Mouse (Mus musculus) left cerebral cortex, postnatal 14 days (tissue): ENCODE results near the gene Oosp1. TPM values are rescaled to one million over a fixed set of nuclear protein-coding genes. Genes with fewer than 3 reads are reported as not detected.

Source experiments
- DNase-seq, 2 experiments: peaks; one replicate each; pipeline ENCODE4 v3.0.0; 2021 to 2022; ENCODE audit warnings: low spot score in 2 of 2, mixed read lengths in 1 of 2
- intact Hi-C: fragments of 180-260 bp; cut with DNase I; formaldehyde crosslinking; loops from one replicate; pipeline ENCODE4 v1.15.1; 2025
- long read RNA-seq, 2 experiments: library from polyadenylated mRNA; stranded (forward); transcript quantifications; one replicate each; pipeline ENCODE4 v2.0.0; 2021
- total RNA-seq, 2 experiments: library from RNA; stranded (reverse); gene quantifications; 2 replicates each; pipeline ENCODE4 v1.2.3; 2021

Oosp1 gene
- not detected for total RNA-seq
- long read RNA-seq, experiment 1: 0 reads
- long read RNA-seq, experiment 2: 0 reads

GRCm38 (mm10) chr19:11690839-11691238, at the start of gene Oosp1:
Gene Oosp1, minus strand, starts transcription at chr19:11691150.
- intact Hi-C loops: no loop called here
- no peak for DNase-seq

DNA sequence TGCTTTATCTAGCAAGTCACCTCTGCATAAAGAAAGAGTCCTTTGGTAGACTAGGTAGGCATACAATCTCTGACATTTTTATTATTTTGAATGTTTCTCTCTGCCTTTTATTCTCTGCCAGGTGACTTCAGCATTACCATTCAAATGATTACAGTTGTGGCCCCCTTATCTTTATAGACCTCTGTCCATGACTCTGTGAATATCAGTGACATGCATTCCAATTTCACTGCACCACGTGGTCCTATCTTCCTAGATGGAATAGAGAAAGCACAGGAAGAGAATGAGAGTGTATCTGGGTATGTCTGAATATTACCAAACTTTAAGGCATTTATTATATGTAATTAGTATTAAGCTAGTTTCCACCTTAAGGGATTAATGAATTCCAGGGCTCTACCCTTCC, 45.5 kb upstream of the Oosp1 start:
- no peak for DNase-seq
- intact Hi-C loops: no loop called here

- no peak for DNase-seq
- intact Hi-C loops: no loop called here
These were observed 39.3 kb upstream of the Oosp1 start for GRCm38 (mm10) chr19:11730278-11730677.

GRCm38 (mm10) chr19:11727304-11727703, 36.4 kb upstream of the Oosp1 start:
- DNase-seq: no peak
- intact Hi-C loops: no loop called here

- intact Hi-C loops: no loop called here
These were observed 35.0 kb upstream of the Oosp1 start for GRCm38 (mm10) chr19:11725915-11726314.

GRCm38 (mm10) chr19:11724275-11724674, 33.3 kb upstream of the Oosp1 start:
- no peak for DNase-seq
- intact Hi-C loops: no loop called here

More at GRCm38 (mm10) chr19:11725915-11726314, 35.0 kb upstream of the Oosp1 start:
- no peak for DNase-seq

DNA sequence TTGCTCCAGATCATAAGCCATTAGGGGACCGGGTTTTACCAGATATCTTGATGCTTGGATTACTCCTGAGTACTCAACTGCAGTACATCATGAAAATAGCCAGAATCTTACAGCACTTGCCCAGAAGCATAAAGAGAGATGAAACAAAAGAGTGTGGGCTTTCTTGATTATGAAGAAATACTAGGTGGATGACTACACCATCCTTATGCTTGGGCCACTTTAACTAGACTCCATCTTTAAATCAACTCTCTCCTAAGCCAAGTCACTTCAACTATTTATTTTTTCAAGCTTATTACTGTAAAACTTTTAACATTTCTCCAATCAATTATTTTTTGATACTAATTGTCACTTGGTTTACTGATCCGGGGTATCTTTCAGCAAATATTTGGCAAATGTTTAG, 32.9 kb upstream of the Oosp1 start:
- DNase-seq: no peak
- intact Hi-C loops: no loop called here

- no peak for DNase-seq
- intact Hi-C loops: no loop called here
These were observed 29.1 kb upstream of the Oosp1 start for GRCm38 (mm10) chr19:11720071-11720470.

- no peak for DNase-seq
- intact Hi-C loops: no loop called here
These were observed 21.5 kb upstream of the Oosp1 start for GRCm38 (mm10) chr19:11712451-11712850.

- no peak for DNase-seq
- intact Hi-C loops: no loop called here
These were observed 7.4 kb upstream of the Oosp1 start for GRCm38 (mm10) chr19:11698342-11698741.

- intact Hi-C loops: no loop called here
These were observed 5.8 kb upstream of the Oosp1 start, which contains the start of gene Oosp3 for GRCm38 (mm10) chr19:11696755-11697154. Gene Oosp3, plus strand, starts transcription at chr19:11697055.

DNA sequence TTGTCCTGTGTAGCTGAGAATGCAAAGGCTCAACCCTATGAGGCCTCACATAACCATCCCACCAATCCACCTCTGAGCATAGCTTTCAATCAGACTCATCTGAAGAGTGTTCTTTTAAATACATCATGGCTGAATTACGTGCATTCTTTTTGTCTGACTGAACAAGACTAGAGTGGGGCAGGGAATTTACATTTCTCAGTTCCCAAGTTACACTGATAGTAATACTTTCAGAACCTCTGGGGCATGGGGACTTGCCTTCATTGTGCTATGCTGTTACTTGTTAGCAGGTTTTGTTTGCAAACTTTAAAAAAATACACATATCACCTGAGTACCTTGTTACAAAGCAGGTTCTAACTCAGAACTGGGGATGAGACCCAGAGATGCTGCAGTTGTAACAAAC, 504 bp upstream of the Oosp1 start:
- no peak for DNase-seq
- intact Hi-C loops: no loop called here

More at GRCm38 (mm10) chr19:11696755-11697154, 5.8 kb upstream of the Oosp1 start, which contains the start of gene Oosp3:
- DNase-seq: no peak

DNA sequence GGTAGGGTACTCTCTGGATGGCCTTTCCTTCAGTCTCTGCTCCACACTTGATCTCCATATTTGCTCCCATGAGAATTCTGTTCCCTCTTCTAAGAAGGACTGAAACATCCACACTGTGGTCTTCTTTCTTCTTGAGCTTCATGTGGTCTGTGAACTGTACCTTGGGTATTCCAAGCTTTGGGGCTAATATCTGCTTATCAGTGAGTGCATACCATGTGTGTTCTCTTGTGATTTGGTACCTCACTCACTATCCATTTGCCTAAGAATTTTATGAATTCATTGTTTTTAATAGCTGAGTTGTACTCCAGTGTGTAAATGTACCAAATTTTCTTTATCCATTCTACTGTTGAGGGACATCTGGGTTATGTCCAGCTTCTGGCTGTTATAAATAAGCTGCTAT, 29.4 kb downstream of the Oosp1 start:
- intact Hi-C loops: no loop called here

GRCm38 (mm10) chr19:11660459-11660858, 30.5 kb downstream of the Oosp1 start, which contains the start of gene Oosp2:
Gene Oosp2, minus strand, starts transcription at chr19:11660559.
- intact Hi-C loops: no loop called here
- no peak for DNase-seq

More for the DNA sequence above, 29.4 kb downstream of the Oosp1 start:
- DNase-seq: no peak

DNA sequence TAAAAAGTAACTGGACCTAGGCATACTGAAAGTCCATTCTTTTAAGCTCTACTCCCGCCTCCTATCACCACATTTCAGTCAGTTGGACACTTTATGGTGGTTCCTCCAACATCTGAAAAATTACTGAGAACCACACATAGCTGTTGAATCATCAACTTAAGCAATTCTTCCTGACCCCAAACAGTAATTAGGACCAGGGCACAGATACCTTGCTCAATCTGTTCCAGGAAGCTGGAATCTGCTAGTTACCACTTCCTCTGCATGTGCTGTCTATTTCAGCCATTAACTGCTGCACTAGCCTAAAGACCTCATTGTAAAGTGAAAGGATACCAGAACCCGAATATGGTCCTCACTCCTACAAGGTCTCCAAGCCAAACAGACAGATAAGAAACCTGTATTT, 31.8 kb downstream of the Oosp1 start:
- intact Hi-C loops: no loop called here
- DNase-seq: no peak

DNA sequence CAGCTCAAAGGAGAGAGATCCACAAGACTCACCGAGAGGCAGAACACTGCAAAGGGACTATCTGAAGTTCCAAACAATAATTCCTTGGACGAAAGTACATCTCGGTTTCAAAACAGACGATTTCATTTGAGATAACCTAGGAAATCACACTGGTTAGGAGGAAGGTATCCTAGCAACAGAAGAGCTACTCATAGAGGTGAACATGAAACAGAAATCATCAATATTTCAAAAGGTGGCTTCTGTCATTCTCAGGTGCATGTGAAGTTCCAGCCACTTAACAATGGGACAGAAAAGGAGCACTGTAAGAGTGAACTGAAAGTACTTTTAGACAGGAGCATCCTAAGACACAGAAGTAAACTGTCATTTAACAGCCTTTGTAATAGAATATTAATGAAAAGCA, 41.4 kb downstream of the Oosp1 start:
- intact Hi-C loops: no loop called here
- DNase-seq: no peak

DNA sequence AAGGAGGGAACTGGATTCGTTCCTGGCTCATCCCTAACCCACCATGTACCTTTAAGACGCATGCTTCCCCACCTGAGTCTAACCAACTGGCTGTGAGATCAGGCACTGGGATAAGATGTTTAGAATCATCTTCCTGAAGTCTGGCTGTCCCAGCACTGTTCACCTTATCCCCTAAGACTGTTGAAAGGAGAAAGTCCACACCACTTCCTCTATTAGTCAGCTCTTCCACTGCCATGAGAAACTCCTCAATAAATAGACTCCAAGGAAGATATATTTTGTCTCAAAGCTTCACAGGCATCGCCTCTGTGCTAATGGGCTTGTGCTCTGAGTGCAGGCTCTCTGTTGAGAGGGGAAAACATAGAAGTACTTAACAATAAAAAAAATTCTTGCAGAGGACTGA, 44.8 kb downstream of the Oosp1 start:
- DNase-seq: no peak
- intact Hi-C loops: no loop called here

GRCm38 (mm10) chr19:11640732-11641131, 50.2 kb downstream of the Oosp1 start, which contains the start of gene Ms4a3:
Gene Ms4a3, minus strand, starts transcription at chr19:11640851.
- no peak for DNase-seq
- intact Hi-C loops: no loop called here

DNA sequence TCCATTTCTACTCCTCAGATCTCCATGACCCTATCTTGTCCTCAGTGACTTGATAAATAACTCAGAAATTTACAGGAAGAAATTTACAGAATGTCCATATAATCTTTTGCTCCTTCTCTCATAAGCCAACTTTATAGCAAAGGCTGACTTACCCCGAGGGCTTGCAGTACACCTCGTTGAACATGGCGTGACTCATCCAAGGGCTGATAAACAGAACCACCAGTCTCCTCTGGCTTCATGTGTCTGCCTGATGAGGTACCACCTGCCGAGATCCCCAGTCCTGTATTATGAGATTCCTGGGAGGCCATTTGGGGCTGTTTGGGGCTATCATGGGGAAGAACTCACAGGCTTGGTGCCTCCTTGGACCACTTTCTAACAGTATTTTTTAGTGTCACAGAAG, 51.9 kb downstream of the Oosp1 start:
- intact Hi-C loops: no loop called here
- DNase-seq: no peak

DNA sequence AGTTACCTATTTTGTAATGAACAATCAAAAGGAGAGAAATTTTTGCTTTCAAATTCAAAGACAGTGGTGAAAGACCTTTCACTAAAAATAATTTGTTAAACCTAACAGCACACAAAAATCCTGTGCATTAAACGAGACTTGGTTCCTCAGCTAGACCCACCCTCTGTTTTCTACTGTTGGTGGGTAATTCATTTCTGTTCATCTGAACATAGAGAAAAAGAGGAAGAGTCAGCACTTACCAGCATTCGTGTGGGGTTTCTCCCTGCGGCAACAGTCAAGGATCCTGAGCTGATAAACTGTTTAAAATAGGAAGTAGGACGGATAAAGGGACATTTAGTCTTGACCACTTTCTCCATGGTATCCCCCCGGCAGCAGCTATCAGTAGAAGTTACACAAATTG, 55.4 kb downstream of the Oosp1 start:
- DNase-seq: no peak
- intact Hi-C loops: no loop called here

GRCm38 (mm10) chr19:11634330-11634729, 56.6 kb downstream of the Oosp1 start:
- no peak for DNase-seq
- intact Hi-C loops: no loop called here

DNA sequence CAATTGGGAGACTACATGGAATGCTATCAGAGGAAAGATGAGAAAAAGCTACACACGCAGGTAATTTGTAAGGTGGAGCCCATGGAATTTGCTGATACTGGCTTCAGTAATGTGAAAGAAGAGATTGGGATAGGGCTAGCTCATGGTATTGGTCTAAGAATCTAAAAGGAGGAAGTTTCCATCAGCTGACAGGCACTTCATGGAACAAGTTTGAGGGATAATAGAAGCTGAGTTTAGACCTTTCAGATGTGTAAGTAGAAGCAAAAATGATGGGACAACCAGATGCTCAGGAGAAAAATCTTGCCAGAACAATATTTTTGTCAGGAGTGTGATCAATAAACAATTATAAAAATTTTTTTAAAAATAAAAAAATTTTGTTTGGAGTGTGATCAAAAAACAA, 57.2 kb downstream of the Oosp1 start:
- DNase-seq: no peak
- intact Hi-C loops: no loop called here
